Mouse (Mus musculus) testis, adult 2 months (tissue): Measurements from ENCODE around the gene Ccl22.

Experiments
- CTCF ChIP-seq: fragments of 200-500 bp; IDR thresholded peaks from 2 replicates; pipeline ENCODE4 v1.5.1; 2012; ENCODE audit warnings: low read depth, mild to moderate bottlenecking, inconsistent platforms, low read length, moderate library complexity; ENCODE audit not compliant: control insufficient read depth, insufficient read depth, insufficient replicate concordance
- POLR2A ChIP-seq: fragments of 200-500 bp; IDR thresholded peaks from 2 replicates; pipeline ENCODE4 v1.6.1; 2012; ENCODE audit warnings: low read depth, mild to moderate bottlenecking, inconsistent platforms, low read length, moderate library complexity; ENCODE audit not compliant: control insufficient read depth

DNA sequence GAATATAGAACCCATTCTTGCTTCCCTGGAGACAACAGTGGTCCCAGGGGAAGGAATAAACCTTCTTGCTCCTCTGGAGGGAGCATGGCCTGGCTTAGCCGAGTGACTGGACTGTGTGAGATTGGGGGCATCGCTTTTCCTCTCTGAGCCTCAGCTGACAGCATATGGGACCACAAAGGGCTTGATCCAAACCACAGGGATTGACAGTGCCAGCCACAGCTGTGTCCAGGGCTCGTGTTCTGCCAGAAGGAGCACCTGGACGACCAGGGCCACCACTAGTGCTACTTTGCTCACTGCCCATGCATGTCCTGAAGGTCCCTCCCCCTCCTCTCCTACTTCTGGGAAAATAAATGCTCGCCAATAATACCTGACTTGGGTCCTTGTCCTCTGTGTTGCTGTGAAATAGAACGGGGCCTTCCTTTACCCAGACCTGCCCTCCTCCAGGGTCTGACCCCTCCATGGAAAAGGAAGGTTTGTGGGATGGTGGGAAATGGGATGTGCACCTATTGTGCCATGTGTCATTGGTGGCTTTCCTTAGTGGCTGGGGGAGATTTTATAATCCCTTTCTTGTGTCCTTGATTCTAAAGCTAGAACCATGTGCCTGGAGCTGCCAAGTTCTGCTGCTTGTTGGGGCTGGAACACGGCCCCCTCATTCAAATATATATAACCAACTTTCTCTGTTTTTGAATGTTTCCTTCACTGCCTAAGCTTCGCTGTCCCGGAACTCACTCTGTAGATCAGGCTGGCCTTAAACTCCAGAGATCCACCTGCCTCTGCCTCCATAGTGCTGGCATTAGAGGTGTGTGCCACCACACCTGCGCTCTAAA lies 5.8 kb downstream of the Ccl22 start:
- no peak for TF ChIP-seq CTCF
- TF ChIP-seq POLR2A, result no peak
